In the genomic region with DNA sequence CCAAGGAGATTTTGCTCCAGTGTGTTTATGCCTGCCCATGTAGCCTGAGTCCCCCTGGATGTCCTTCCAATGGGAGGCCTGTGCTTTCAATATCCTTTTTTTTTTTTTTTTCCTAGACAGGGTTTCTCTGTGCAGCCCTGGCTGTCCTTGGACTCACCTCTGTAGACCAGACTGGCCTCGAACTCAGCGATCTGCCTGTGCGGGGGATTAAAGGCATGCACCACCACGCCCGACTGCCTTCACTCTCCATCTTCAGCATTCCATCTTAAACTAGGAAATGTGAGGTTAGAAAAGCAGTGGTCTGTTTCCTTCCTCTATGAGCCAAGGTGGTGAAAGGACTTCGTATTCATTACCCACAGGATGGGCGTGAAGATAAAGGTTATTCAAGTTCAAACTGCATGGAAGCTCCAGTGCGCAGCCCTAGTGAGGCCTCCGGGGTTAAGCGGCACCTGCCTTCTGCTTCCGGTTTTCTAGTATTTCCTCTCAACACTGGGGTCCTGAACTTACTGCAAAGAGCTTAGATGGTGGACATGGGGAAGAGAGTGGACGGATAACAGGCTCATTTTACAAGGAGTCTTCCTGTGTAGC, we compare ENCODE assay signal across 16 mouse cellular contexts. TPM values are rescaled to one million over a fixed set of nuclear protein-coding genes. Genes with fewer than 3 reads are reported as not detected.
DNase-seq lines count a peak whose midpoint lies in the region; ATAC-seq and TF ChIP-seq lines count a peak whose summit lies in the region.
"Had no signal": no experiment of that assay in that cellular context is flagged by ENCODE, and none has a peak within 500 bp of the region (broad histone marks: within the 10 kb centered on the region; RNA-seq: fewer than 3 reads in every experiment).

No protein-coding gene starts in this region.

- H3K4me3 ChIP-seq in kidney, embryonic 15.5 days (replicated peaks): no peak overlapping the region
- no peak overlapping the region for H3K4me3 ChIP-seq in thymus, adult 2 months (ENCODE audit: control insufficient read depth, insufficient read depth, low read length)
- H3K4me3 ChIP-seq: embryonic facial prominence, embryonic 12.5 days; heart, embryonic 13.5 days; hindbrain, embryonic 12.5 days; myocyte had no signal

- TF ChIP-seq CTCF in thymus, adult 2 months (IDR thresholded peaks at IDR 0.05; ENCODE audit: borderline replicate concordance, control insufficient read depth, extremely low read depth, insufficient read depth, low read length, poor library complexity): no peak

- H3K27ac ChIP-seq in kidney, embryonic 15.5 days: peak overlapping the region; percentile 32; the same call in 1 of the 2 replicates
- H3K27ac ChIP-seq in thymus, adult 2 months (ENCODE audit: control insufficient read depth, insufficient read depth, low read length): no peak overlapping the region
- H3K27ac ChIP-seq: embryonic facial prominence, embryonic 12.5 days; heart, embryonic 13.5 days; hindbrain, embryonic 12.5 days; liver, embryonic 14.5 days had no signal

- H3K4me2 ChIP-seq in kidney, embryonic 15.5 days: no peak overlapping the region
- H3K4me2 ChIP-seq: embryonic facial prominence, embryonic 12.5 days; heart, embryonic 13.5 days; hindbrain, embryonic 12.5 days had no signal

- H3K36me3 ChIP-seq in kidney, embryonic 15.5 days: no peaks in the 10 kb centered on the region
- no peaks in the 10 kb centered on the region for H3K36me3 ChIP-seq in thymus, adult 2 months (ENCODE audit: control insufficient read depth, insufficient read depth, low read length)
- H3K36me3 ChIP-seq: embryonic facial prominence, embryonic 12.5 days; heart, embryonic 13.5 days; hindbrain, embryonic 12.5 days had no signal

- WGBS in kidney, embryonic 15.5 days: 39% methylated on average over 12 of the region's 12 CpGs
- WGBS in thymus, adult 2 months: 12% methylated on average over 12 of the region's 12 CpGs

- H3K9ac ChIP-seq in kidney, embryonic 15.5 days: no peak overlapping the region
- H3K9ac ChIP-seq: embryonic facial prominence, embryonic 12.5 days; heart, embryonic 13.5 days; hindbrain, embryonic 12.5 days; liver, embryonic 14.5 days had no signal

- H3K4me1 ChIP-seq in kidney, embryonic 15.5 days: peaks cover 9% of the 10 kb centered on the region; the same call in 1 of the 2 replicates
- peaks cover 27% of the 10 kb centered on the region for H3K4me1 ChIP-seq in thymus, adult 2 months (replicated peaks; ENCODE audit: control insufficient read depth, insufficient read depth, low read length)
- H3K4me1 ChIP-seq: embryonic facial prominence, embryonic 12.5 days had no signal

- peak; percentile 78 for ATAC-seq in kidney, embryonic 15.5 days (replicated peaks; ENCODE audit: low FRiP score)
- peak; percentile 86 to 94 for ATAC-seq in hematopoietic stem cell, adult 5-6 weeks (replicated peaks in 1 of 2; ENCODE audit: insufficient read depth in 1 of 2, low FRiP score in 2 of 2, low TSS enrichment in 1 of 2, low read depth in 1 of 2, poor library complexity in 2 of 2, severe bottlenecking in 2 of 2)

- no peak for DNase-seq in kidney, postnatal 25 days
- peak; percentile 57 for DNase-seq in CD4-positive, CD25-positive, alpha-beta regulatory T cell, adult 2 months (ENCODE audit: low read depth, low spot score)
- peak; percentile 46 for DNase-seq in thymus, adult 2 months
- no peak for DNase-seq in c-Kit-positive CD71-positive TER-119-positive erythroid progenitor cells, embryonic 14.5 days (ENCODE audit: low spot score)
- DNase-seq in adipocyte (ENCODE audit: low spot score): no peak
- DNase-seq in adrenal gland, postnatal 14 days: no peak
- DNase-seq: cerebellum, adult 8-10 months; gastrocnemius, postnatal 10 days had no signal

- no peaks in the 10 kb centered on the region for H3K27me3 ChIP-seq in kidney, embryonic 15.5 days
- H3K27me3 ChIP-seq in thymus, adult 2 months (ENCODE audit: control insufficient read depth, insufficient read depth, low read length): no peaks in the 10 kb centered on the region
- H3K27me3 ChIP-seq: embryonic facial prominence, embryonic 12.5 days; heart, embryonic 13.5 days; hindbrain, embryonic 12.5 days had no signal

- H3K9me3 ChIP-seq in kidney, embryonic 15.5 days (replicated peaks): no peaks in the 10 kb centered on the region
- H3K9me3 ChIP-seq: embryonic facial prominence, embryonic 12.5 days; heart, embryonic 13.5 days; hindbrain, embryonic 12.5 days had no signal

- no peak for TF ChIP-seq POLR2A in thymus, adult 2 months (IDR thresholded peaks at IDR 0.05; ENCODE audit: control insufficient read depth, extremely low read depth, insufficient read depth, low read length, poor library complexity)

RNA-seq across cellular contexts. Expression of a gene that starts 33.0 kb away (rescaled TPM):
- polyA plus RNA-seq in kidney, embryonic 15.5 days (2015; fragmentation: Nextera tagmentation; extraction: Ambion mirVana): 70.1 and 72.4 TPM in 2 replicates
- total RNA-seq in hematopoietic stem cell, adult 5-6 weeks (2017): 17.7 and 21.4 TPM in 2 replicates
- 20.7 and 25.0 TPM in 2 replicates for polyA plus RNA-seq in thymus, adult 2 months (2012; rRNA removed)
- 24.2 and 25.9 TPM in 2 replicates for total RNA-seq in adrenal gland, postnatal 14 days (2021)

RNA-seq across cellular contexts. Expression of a gene that starts 46.5 kb away (rescaled TPM):
- polyA plus RNA-seq in kidney, embryonic 15.5 days (2015; fragmentation: Nextera tagmentation; extraction: Ambion mirVana): 0.52 and 1.1 TPM in 2 replicates
- total RNA-seq in hematopoietic stem cell, adult 5-6 weeks (2017): 8.5 and 8.8 TPM in 2 replicates
- polyA plus RNA-seq in thymus, adult 2 months (2012; rRNA removed): 73.0 and 79.2 TPM in 2 replicates
- total RNA-seq in adrenal gland, postnatal 14 days (2021): 1.2 and 2.6 TPM in 2 replicates
- polyA plus RNA-seq: forebrain, embryonic 11.5 days had no signal

Comparison
In these comparisons a context has a peak if more than half of its experiments do, and no peak if none do; other contexts are left out.
1. DNase-seq: peak in CD4-positive, CD25-positive, alpha-beta regulatory T cell, adult 2 months (single experiment) and thymus, adult 2 months (single experiment); none in kidney, postnatal 25 days (0 of 2), c-Kit-positive CD71-positive TER-119-positive erythroid progenitor cells, embryonic 14.5 days (single experiment), adipocyte (single experiment) and adrenal gland, postnatal 14 days (single experiment).